Mouse (Mus musculus) megakaryocyte, embryonic 14.5 days (primary cell): Measurements from ENCODE around the gene Jakmip3. TPM values are rescaled to one million over a fixed set of nuclear protein-coding genes. Genes with fewer than 3 reads are reported as not detected.
A peak's percentile ranks its signal among the peaks of the same experiment; 100 is the strongest.

Experiments used
- H3K27me3 ChIP-seq: replicated peaks from 2 replicates; pipeline ENCODE3; 2012; ENCODE audit warnings: inconsistent platforms
- H3K36me3 ChIP-seq: replicated peaks from 2 replicates; pipeline ENCODE3; 2012; ENCODE audit warnings: low read length, inconsistent platforms, mixed read lengths
- H3K4me1 ChIP-seq: 2 replicates; pipeline ENCODE4 v1.6.1; 2012; ENCODE audit warnings: inconsistent platforms
- H3K4me3 ChIP-seq: replicated peaks from 2 replicates; pipeline ENCODE3; 2012; ENCODE audit warnings: moderate library complexity, mild to moderate bottlenecking, inconsistent platforms
- H3K9me3 ChIP-seq: 2 replicates; pipeline ENCODE4 v1.6.1; 2012; ENCODE audit warnings: inconsistent platforms
- FLI1 ChIP-seq: IDR thresholded peaks from 2 replicates; pipeline ENCODE4 v1.6.1; 2012; ENCODE audit warnings: low read length, inconsistent platforms, mixed read lengths
- GATA1 ChIP-seq: IDR thresholded peaks from 3 replicates; pipeline ENCODE4 v1.6.1; 2012; ENCODE audit warnings: mixed read lengths, low read length, inconsistent platforms, borderline replicate concordance
- polyA plus RNA-seq: library from polyadenylated mRNA; stranded (reverse); fragments of >175 nt; gene quantifications from 2 replicates; pipeline ENCODE4 v1.2.3, GENCODE M21; 2012; ENCODE audit warnings: low replicate concordance; ENCODE audit not compliant: insufficient read depth

Jakmip3 gene
- polyA plus RNA-seq, 1 experiment: not detected

DNA sequence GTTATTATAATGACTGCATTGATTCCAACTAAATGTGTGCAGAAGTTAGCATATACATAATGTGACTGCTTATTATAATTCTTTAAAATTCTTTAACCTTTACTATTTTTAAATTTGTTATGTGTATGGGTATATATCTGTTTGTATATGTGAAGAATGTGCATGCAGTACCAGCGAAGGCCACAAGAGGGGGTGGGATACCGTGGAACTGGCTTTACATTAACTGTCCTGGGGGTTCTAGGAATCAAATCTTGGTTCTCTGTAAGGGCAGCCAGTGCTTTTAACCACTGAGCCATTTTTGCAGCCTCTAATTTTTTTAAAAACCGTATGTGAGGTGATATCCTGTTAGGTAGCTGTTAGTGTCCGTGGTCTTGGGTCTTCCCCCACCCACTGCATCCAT, 140.2 kb downstream of the Jakmip3 start:
- TF ChIP-seq GATA1: no peak
- no peak for TF ChIP-seq FLI1
- Histone ChIP-seq H3K4me3 (no peak overlapping the region), H3K4me1 (no peaks in the 10 kb centered on the region; the same call in 1 of the 2 replicates), H3K9me3 (peaks cover 5% of the 10 kb centered on the region; the same call in 1 of the 2 replicates), H3K27me3 (peaks cover 74% of the 10 kb centered on the region), H3K36me3 (no peaks in the 10 kb centered on the region)

DNA sequence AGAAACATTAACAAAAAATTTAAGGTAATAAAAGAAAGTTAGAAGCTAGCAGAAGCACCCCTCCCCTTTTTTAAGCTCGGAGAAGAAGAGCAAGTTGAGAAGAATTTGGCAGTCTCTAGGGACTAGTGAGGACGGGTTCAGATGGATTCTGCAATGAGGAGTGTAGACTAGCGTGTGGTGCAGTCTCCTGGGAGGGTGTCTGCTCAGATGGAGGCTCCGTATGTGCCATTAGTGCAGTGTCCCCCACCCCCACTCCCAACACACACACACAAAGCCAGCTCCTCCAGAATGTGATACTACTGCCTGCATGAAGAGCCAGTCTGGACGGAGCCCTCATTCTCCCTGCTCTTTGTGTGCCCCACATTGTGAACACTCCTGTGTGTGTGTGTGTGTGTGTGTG, 140.6 kb downstream of the Jakmip3 start:
- Histone ChIP-seq H3K4me1 (peaks cover 4% of the 10 kb centered on the region; the same call in 1 of the 2 replicates), H3K36me3 (no peaks in the 10 kb centered on the region), H3K4me3 (no peak overlapping the region), H3K27me3 (peaks cover 74% of the 10 kb centered on the region), H3K9me3 (peaks cover 5% of the 10 kb centered on the region; the same call in 1 of the 2 replicates)
- no peak for TF ChIP-seq GATA1
- no peak for TF ChIP-seq FLI1

DNA sequence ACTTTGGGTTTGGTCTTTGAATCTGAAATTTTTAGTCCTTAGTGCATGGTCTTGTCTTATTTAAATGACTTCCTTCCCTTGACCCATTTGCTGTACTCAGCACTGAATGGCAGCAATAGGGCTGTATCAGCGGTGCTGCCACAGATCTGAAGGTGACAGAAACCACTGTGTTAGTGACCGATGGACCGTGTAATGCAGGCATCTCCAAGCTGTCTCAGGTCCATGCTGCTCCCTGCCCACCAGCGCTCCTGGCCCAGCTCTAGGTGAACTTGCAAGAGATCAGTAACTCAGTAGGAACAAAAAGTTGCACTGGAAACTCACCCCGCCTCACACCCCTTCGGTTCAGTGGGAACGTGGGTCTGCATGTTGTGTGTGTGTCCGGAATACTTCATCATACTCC, 141.8 kb downstream of the Jakmip3 start:
- Histone ChIP-seq H3K36me3 (no peaks in the 10 kb centered on the region), H3K9me3 (peaks cover 5% of the 10 kb centered on the region; the same call in 1 of the 2 replicates), H3K27me3 (peaks cover 74% of the 10 kb centered on the region), H3K4me3 (no peak overlapping the region), H3K4me1 (peaks cover 4% of the 10 kb centered on the region; the same call in 1 of the 2 replicates)
- TF ChIP-seq GATA1: no peak
- TF ChIP-seq FLI1: no peak

DNA sequence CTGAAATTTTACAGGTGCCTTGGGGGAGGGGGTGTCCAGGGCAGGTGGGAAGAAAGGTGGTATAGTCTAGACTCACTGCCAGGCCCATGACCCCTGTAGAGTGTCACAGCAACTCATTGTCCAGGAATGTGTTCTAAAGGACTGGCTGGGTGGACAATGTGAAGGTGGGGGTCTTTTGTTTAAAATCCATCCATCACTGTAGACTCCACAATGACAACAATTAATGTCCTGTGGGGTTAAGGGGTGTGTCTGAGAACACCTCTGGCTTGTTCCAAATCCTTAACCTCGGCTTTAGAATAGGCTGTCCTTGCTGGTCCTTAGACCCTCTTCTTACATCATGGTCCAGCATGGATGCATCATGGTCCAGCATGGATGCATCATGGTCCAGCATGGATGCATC, 143.8 kb downstream of the Jakmip3 start:
- TF ChIP-seq FLI1: no peak
- TF ChIP-seq GATA1: no peak
- H3K4me3 ChIP-seq: no peak overlapping the region
- peaks cover 77% of the 10 kb centered on the region for H3K27me3 ChIP-seq
- H3K4me1 ChIP-seq: peaks cover 4% of the 10 kb centered on the region; the same call in 1 of the 2 replicates
- peaks cover 5% of the 10 kb centered on the region; the same call in 1 of the 2 replicates for H3K9me3 ChIP-seq
- no peaks in the 10 kb centered on the region for H3K36me3 ChIP-seq

DNA sequence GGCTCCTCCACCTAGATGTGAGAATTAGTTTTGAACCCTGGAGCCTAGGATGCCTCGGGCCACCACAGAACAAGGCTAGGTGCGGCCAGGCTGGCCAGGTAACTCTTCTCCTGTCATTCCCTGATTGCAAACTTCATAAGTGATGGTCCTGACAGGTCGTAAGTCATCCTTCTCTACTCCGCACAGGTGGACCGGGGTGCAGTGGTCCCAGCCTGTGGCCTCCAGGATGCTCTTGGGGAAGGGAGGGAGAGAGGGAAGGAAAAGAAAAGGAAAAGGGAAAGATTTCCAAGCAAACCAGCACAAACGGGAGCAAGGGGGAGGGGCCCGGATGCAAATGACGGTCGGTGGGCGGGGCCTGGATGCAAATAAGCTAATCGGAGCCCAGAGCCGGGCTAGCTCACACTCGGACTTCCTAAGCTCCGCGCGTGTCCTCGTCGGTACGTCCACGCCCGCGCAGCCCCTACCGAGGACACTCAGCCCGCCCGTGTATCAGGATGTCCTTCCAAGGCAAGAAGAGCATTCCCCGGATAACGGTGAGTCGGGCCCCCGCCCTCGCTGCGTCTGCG, 145.2 kb downstream of the Jakmip3 start, which contains the start of gene Dpysl4:
Dpysl4 (plus strand) TSS at position 373 of the 566 bp plus-strand sequence.
- H3K4me1 ChIP-seq: peaks cover 4% of the 10 kb centered on the region; the same call in 1 of the 2 replicates
- no peak for TF ChIP-seq FLI1
- TF ChIP-seq GATA1: no peak
- H3K36me3 ChIP-seq: no peaks in the 10 kb centered on the region
- peaks cover 83% of the 10 kb centered on the region for H3K27me3 ChIP-seq
- peak within 1 kb of the TSS; percentile 14 for H3K4me3 ChIP-seq
- H3K9me3 ChIP-seq: peaks cover 5% of the 10 kb centered on the region; the same call in 1 of the 2 replicates

DNA sequence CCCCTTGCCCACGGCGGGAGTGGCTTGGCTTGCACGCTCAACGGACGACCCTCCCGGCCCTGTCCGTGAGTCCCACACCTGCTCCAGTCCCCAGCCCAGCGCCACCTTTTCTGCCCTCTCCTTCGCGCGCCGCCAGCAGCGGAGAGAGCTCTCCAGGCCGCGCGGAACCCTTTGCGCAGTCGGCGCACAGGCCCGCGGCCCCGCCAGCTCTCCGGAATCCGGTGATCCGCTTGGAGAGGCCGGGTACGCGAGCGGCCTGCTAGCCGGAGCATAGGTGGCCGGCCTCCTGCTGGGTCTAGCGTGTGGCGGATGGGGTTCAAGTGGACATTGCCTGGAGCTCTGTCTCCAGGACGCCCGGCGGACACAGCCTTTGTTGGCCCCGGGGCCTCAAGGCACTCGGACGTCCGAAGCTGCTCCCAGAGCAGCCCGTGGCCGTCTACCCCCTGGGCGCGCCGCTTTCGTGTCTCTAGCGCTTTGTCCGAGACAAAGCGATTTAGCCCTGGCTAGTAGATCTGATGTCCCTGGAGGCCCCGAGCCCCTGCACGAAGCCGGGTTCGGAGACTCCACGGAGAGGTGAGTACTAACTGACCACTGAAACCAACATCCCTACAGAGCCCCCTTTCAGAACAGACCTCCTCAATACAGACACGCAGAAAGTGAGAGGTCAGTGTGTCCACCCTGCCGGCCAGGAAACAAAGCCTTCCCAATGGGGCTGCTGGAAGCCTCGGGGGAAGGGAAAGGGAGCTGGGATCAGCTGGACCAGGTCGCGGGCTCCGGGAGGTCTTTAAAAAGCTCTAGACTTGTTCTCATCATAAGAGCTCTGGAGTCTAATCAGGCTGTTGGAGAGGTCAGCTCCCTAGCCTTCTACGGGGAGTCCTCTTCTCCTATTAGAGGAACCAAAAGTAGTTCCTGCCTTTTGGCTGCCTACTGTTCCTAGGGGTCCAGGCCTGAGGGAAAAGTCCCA, 145.9 kb downstream of the Jakmip3 start:
- no peak for TF ChIP-seq GATA1
- TF ChIP-seq FLI1: no peak
- H3K4me3 ChIP-seq: peak overlapping the region; percentile 14
- H3K27me3 ChIP-seq: peaks cover 88% of the 10 kb centered on the region

DNA sequence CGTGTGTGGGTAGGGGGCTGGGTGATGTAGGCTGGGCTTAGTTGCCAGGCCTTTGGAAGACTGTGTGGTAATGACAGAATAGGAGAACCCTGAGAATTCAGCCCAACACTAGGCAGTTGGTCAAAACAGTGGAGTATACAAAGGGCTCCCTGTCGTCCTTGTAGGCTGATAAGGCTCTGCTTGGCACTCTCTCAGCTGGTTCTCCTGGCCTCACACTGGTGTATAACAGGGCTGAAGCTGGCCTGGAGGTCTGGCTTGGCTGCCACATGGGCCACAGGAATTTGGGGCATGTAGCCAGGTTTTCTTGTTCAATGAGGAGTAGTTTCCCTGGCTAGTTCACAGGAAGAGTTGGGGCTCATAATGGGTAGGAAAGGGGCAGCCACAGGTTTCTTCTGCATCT, 147.3 kb downstream of the Jakmip3 start:
- Histone ChIP-seq H3K4me1 (peaks cover 4% of the 10 kb centered on the region; the same call in 1 of the 2 replicates), H3K27me3 (peaks cover 92% of the 10 kb centered on the region), H3K4me3 (no peak overlapping the region), H3K36me3 (no peaks in the 10 kb centered on the region), H3K9me3 (no peaks in the 10 kb centered on the region)
- no peak for TF ChIP-seq FLI1
- no peak for TF ChIP-seq GATA1

More for the DNA sequence above, 145.9 kb downstream of the Jakmip3 start:
- Histone ChIP-seq H3K9me3 (no peaks in the 10 kb centered on the region), H3K4me1 (peaks cover 4% of the 10 kb centered on the region; the same call in 1 of the 2 replicates), H3K36me3 (no peaks in the 10 kb centered on the region)

DNA sequence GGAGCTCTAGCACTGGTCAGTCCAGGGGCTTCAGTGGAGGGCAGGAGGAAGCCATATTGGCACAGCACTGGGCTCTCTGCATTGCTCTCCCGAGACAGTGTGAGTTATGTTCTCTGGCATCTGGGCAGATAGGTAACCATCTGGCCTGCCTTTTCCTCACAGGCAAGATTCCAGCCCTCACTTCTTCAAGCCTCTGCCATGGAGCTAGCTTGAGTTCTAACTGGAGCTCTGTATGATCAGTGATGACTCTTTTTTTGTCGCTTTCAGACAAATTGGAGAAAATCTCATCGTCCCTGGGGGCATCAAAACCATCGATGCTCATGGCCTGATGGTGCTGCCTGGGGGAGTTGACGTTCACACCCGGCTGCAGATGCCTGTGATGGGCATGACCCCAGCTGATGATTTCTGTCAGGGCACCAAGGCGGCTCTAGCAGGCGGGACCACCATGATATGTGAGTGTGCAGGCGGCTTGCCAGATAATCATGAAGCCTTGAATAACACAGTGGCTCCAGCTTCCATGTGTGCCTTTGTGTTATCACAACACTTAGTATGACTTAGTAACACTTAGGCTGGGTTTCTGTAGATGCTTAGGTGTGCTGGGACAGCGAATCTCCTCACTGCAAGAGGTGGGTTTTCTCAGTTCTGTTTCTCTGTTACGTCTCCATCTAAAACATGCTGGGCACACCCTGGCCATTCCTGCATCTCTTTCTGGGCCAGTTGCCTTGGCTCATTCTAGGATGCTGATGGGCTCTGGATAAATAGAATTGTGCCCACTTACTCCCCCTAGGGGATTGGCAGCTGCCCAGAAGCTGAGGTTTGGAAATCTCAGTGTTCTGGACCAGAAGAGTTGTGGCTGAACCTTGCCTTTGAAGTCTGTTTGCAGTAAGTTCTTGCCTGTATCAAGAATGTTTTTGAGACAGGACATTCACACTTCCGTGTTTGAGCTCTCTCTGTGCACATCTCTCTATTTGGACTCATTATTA, 149.7 kb downstream of the Jakmip3 start:
- no peak overlapping the region for H3K4me3 ChIP-seq
- H3K36me3 ChIP-seq: no peaks in the 10 kb centered on the region
- peaks cover 97% of the 10 kb centered on the region for H3K27me3 ChIP-seq
- TF ChIP-seq FLI1: no peak
- TF ChIP-seq GATA1: no peak
- no peaks in the 10 kb centered on the region for H3K9me3 ChIP-seq
- H3K4me1 ChIP-seq: peaks cover 4% of the 10 kb centered on the region; the same call in 1 of the 2 replicates

DNA sequence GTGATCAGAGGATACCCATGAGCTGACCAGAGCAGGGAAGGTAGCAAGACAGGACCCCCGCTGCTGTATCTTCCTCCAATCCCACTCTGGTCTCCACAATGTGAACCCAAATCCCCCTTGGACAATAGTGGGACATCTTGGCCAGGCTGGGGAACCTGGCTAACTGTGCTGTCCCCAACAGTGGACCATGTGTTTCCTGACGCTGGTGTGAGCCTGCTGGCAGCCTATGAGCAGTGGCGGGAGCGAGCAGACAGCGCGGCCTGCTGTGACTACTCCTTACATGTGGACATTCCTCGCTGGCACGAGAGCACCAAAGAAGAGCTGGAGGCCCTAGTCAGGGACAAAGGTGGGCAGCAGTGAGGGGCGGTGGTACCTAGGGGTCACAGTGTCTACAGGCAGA, 151.2 kb downstream of the Jakmip3 start:
- Histone ChIP-seq H3K27me3 (peaks cover 97% of the 10 kb centered on the region), H3K36me3 (no peaks in the 10 kb centered on the region)
- TF ChIP-seq FLI1 (no peak), GATA1 (no peak)

More for the DNA sequence above, 151.2 kb downstream of the Jakmip3 start:
- H3K9me3 ChIP-seq: no peaks in the 10 kb centered on the region
- H3K4me1 ChIP-seq: no peaks in the 10 kb centered on the region
- H3K4me3 ChIP-seq: no peak overlapping the region
